Mouse (Mus musculus) heart, embryonic 14.5 days (tissue): Measurements from ENCODE around the gene Ccne1. TPM values are rescaled to one million over a fixed set of nuclear protein-coding genes. Genes with fewer than 3 reads are reported as not detected.

Experiments
- polyA plus RNA-seq: library from polyadenylated mRNA; unstranded; fragments of >200 nt; fragmentation: Nextera tagmentation; extraction: Ambion mirVana; gene quantifications from 2 replicates; pipeline ENCODE4 v1.2.1, GENCODE M21; 2014

Gene Ccne1
- polyA plus RNA-seq, 1 experiment from 2014 or later: 29.2 TPM

Other genes with a start within 250 kb of the Ccne1 start
- 33.6 and 33.9 TPM in 2 replicates for gene Uri1, start 84.0 kb downstream of the Ccne1 start, polyA plus RNA-seq
- 14.4 and 15.2 TPM in 2 replicates for gene 1600014C10Rik, start 75.7 kb upstream of the Ccne1 start, polyA plus RNA-seq
- gene Plekhf1, start 120.5 kb upstream of the Ccne1 start, polyA plus RNA-seq: 4.0 TPM in 2 replicates
- 41.2 and 42.4 TPM in 2 replicates for gene Pop4, start 163.9 kb upstream of the Ccne1 start, polyA plus RNA-seq